Mouse (Mus musculus) ES-E14 (cell line): ENCODE measurements around the gene Erlin1.

Experiments
- MAFK ChIP-seq: IDR thresholded peaks from 2 replicates; pipeline ENCODE4 v1.6.1; 2014; ENCODE audit warnings: mild to moderate bottlenecking, low read depth, low read length, inconsistent platforms; ENCODE audit not compliant: insufficient read depth
- ZNF384 ChIP-seq: IDR thresholded peaks from 2 replicates; pipeline ENCODE4 v1.6.1; 2012; ENCODE audit warnings: low read depth, low read length, inconsistent platforms

GRCm38 (mm10) chr19:44032046-44032744 is 37.4 kb downstream of the Erlin1 start:
- TF ChIP-seq MAFK = no peak
- no peak for TF ChIP-seq ZNF384
